Mouse (Mus musculus): ENCODE data around the gene Cnbd2. TPM values are rescaled to one million over a fixed set of nuclear protein-coding genes. Genes with fewer than 3 reads are reported as not detected.
"Not testable (repeated sequence)": the region's sequence is repeated elsewhere in the genome, so short reads cannot be mapped to it uniquely, and the experiment has no call there.

Gene Cnbd2
- total and polyA plus RNA-seq, 2 experiments from 2014 or later, result 3.3 to 10.0 TPM

GRCm38 (mm10) chr2:156406987-156407386 is 94.9 kb downstream of the Cnbd2 start:
- 9% methylated on average over 3 of the region's 3 CpGs for WGBS
- DNase-seq (ENCODE audit: low spot score), result no peak

GRCm38 (mm10) chr2:156408168-156408567 is 96.1 kb downstream of the Cnbd2 start:
- 13% methylated on average over 7 of the region's 8 CpGs for WGBS
- DNase-seq (ENCODE audit: low spot score), result peak; percentile 50
- no peak for TF ChIP-seq CTCF (IDR thresholded peaks at IDR 0.05)
- H3K4me2 ChIP-seq (ENCODE audit: low read depth, low read length, poor library complexity, severe bottlenecking), result 0 out of 2 replicates have a peak overlapping the region, but pooled peaks have one; percentile 6
- H3K4me1 ChIP-seq (ENCODE audit: insufficient read depth, low read length), result peaks cover 6% of the 10 kb centered on the region; the same call in 1 of the 2 replicates
- ATAC-seq (ENCODE audit: low FRiP score), result peak; percentile 75
- no peaks in the 10 kb centered on the region for H3K36me3 ChIP-seq (ENCODE audit: insufficient read depth, low read length)
- no peaks in the 10 kb centered on the region for H3K9me3 ChIP-seq (ENCODE audit: low read length)
- no peak overlapping the region for H3K4me3 ChIP-seq (ENCODE audit: low read depth, low read length)
- H3K27me3 ChIP-seq (ENCODE audit: insufficient read depth, low read length), result no peaks in the 10 kb centered on the region
- H3K27ac ChIP-seq (ENCODE audit: low read depth, low read length), result peak overlapping the region; percentile 43; the same call in 1 of the 2 replicates
- no peak overlapping the region for H3K9ac ChIP-seq (replicated peaks; ENCODE audit: low read length, poor library complexity, severe bottlenecking)

More at GRCm38 (mm10) chr2:156406987-156407386, 94.9 kb downstream of the Cnbd2 start:
- no peaks in the 10 kb centered on the region for H3K36me3 ChIP-seq (ENCODE audit: insufficient read depth, low read length)
- ATAC-seq (ENCODE audit: low FRiP score), result no peak
- H3K4me2 ChIP-seq (ENCODE audit: low read depth, low read length, poor library complexity, severe bottlenecking), result no peak overlapping the region
- TF ChIP-seq CTCF (IDR thresholded peaks at IDR 0.05), result no peak
- no peaks in the 10 kb centered on the region for H3K9me3 ChIP-seq (ENCODE audit: low read length)
- H3K9ac ChIP-seq (replicated peaks; ENCODE audit: low read length, poor library complexity, severe bottlenecking), result 0 out of 2 replicates have a peak overlapping the region, but pooled peaks have one; percentile 29
- H3K4me3 ChIP-seq (ENCODE audit: low read depth, low read length), result no peak overlapping the region
- no peak overlapping the region for H3K27ac ChIP-seq (ENCODE audit: low read depth, low read length)
- H3K27me3 ChIP-seq (ENCODE audit: insufficient read depth, low read length), result no peaks in the 10 kb centered on the region
- H3K4me1 ChIP-seq (ENCODE audit: insufficient read depth, low read length), result peaks cover 6% of the 10 kb centered on the region; the same call in 1 of the 2 replicates

GRCm38 (mm10) chr2:156411348-156411747 is 99.2 kb downstream of the Cnbd2 start:
- WGBS, result 92% methylated on average over 4 of the region's 7 CpGs
- H3K27ac ChIP-seq (ENCODE audit: low read depth, low read length); ATAC-seq (ENCODE audit: low FRiP score); DNase-seq (ENCODE audit: low spot score); H3K4me1 ChIP-seq (ENCODE audit: insufficient read depth, low read length); H3K4me3 ChIP-seq (ENCODE audit: low read depth, low read length); H3K27me3 ChIP-seq (ENCODE audit: insufficient read depth, low read length); H3K9ac ChIP-seq (replicated peaks; ENCODE audit: low read length, poor library complexity, severe bottlenecking); H3K9me3 ChIP-seq (ENCODE audit: low read length); H3K4me2 ChIP-seq (ENCODE audit: low read depth, low read length, poor library complexity, severe bottlenecking); H3K36me3 ChIP-seq (ENCODE audit: insufficient read depth, low read length): not testable (repeated sequence)
- TF ChIP-seq CTCF (IDR thresholded peaks at IDR 0.05), result 0 out of 2 replicates have a peak, but pooled peaks have one; percentile 1

GRCm38 (mm10) chr2:156414996-156415395 is 102.9 kb downstream of the Cnbd2 start:
- H3K9me3 ChIP-seq (ENCODE audit: low read length), result no peaks in the 10 kb centered on the region
- WGBS, result 79% methylated on average over 2 of the region's 2 CpGs

GRCm38 (mm10) chr2:156415674-156416073 is 103.6 kb downstream of the Cnbd2 start:
- no peak for DNase-seq (ENCODE audit: low spot score)
- 73% methylated on average over 5 of the region's 5 CpGs for WGBS
- Histone ChIP-seq H3K27me3 (ENCODE audit: insufficient read depth, low read length) (no peaks in the 10 kb centered on the region), H3K36me3 (ENCODE audit: insufficient read depth, low read length) (no peaks in the 10 kb centered on the region), H3K4me3 (ENCODE audit: low read depth, low read length) (no peak overlapping the region), H3K4me1 (ENCODE audit: insufficient read depth, low read length) (no peaks in the 10 kb centered on the region; the same call in 1 of the 2 replicates), H3K9me3 (ENCODE audit: low read length) (no peaks in the 10 kb centered on the region), H3K4me2 (ENCODE audit: low read depth, low read length, poor library complexity, severe bottlenecking) (no peak overlapping the region), H3K9ac (replicated peaks; ENCODE audit: low read length, poor library complexity, severe bottlenecking) (no peak overlapping the region), H3K27ac (ENCODE audit: low read depth, low read length) (no peak overlapping the region)
- TF ChIP-seq CTCF (IDR thresholded peaks at IDR 0.05), result no peak
- ATAC-seq (ENCODE audit: low FRiP score), result no peak

More at GRCm38 (mm10) chr2:156414996-156415395, 102.9 kb downstream of the Cnbd2 start:
- Histone ChIP-seq H3K4me2 (ENCODE audit: low read depth, low read length, poor library complexity, severe bottlenecking) (no peak overlapping the region), H3K27me3 (ENCODE audit: insufficient read depth, low read length) (no peaks in the 10 kb centered on the region), H3K4me3 (ENCODE audit: low read depth, low read length) (no peak overlapping the region), H3K4me1 (ENCODE audit: insufficient read depth, low read length) (no peaks in the 10 kb centered on the region; the same call in 1 of the 2 replicates), H3K27ac (ENCODE audit: low read depth, low read length) (no peak overlapping the region), H3K9ac (replicated peaks; ENCODE audit: low read length, poor library complexity, severe bottlenecking) (no peak overlapping the region), H3K36me3 (ENCODE audit: insufficient read depth, low read length) (no peaks in the 10 kb centered on the region)
- no peak for TF ChIP-seq CTCF (IDR thresholded peaks at IDR 0.05)
- ATAC-seq (ENCODE audit: low FRiP score), result no peak
- DNase-seq (ENCODE audit: low spot score), result no peak

GRCm38 (mm10) chr2:156417194-156417593 is 105.1 kb downstream of the Cnbd2 start:
- Histone ChIP-seq H3K36me3 (ENCODE audit: insufficient read depth, low read length) (no peaks in the 10 kb centered on the region), H3K27ac (ENCODE audit: low read depth, low read length) (no peak overlapping the region), H3K4me2 (ENCODE audit: low read depth, low read length, poor library complexity, severe bottlenecking) (no peak overlapping the region), H3K9ac (replicated peaks; ENCODE audit: low read length, poor library complexity, severe bottlenecking) (no peak overlapping the region), H3K4me1 (ENCODE audit: insufficient read depth, low read length) (no peaks in the 10 kb centered on the region; the same call in 1 of the 2 replicates), H3K9me3 (ENCODE audit: low read length) (no peaks in the 10 kb centered on the region), H3K4me3 (ENCODE audit: low read depth, low read length) (no peak overlapping the region), H3K27me3 (ENCODE audit: insufficient read depth, low read length) (no peaks in the 10 kb centered on the region)
- no peak for TF ChIP-seq CTCF (IDR thresholded peaks at IDR 0.05)
- DNase-seq (ENCODE audit: low spot score) (no peak), ATAC-seq (ENCODE audit: low FRiP score) (no peak)
- 73% methylated on average over 1 of the region's 1 CpGs for WGBS
